Mouse (Mus musculus) 3134 (cell line): ENCODE data around the gene Gpbp1.
A peak's percentile ranks its signal among the peaks of the same experiment; 100 is the strongest.

Experiments
- DNase-seq: peaks from one replicate; pipeline ENCODE4 v3.0.0-alpha.2; 2011; ENCODE audit warnings: low spot score; ENCODE audit not compliant: insufficient read length; ENCODE audit errors: extremely low read depth

The Gpbp1 gene

DNA sequence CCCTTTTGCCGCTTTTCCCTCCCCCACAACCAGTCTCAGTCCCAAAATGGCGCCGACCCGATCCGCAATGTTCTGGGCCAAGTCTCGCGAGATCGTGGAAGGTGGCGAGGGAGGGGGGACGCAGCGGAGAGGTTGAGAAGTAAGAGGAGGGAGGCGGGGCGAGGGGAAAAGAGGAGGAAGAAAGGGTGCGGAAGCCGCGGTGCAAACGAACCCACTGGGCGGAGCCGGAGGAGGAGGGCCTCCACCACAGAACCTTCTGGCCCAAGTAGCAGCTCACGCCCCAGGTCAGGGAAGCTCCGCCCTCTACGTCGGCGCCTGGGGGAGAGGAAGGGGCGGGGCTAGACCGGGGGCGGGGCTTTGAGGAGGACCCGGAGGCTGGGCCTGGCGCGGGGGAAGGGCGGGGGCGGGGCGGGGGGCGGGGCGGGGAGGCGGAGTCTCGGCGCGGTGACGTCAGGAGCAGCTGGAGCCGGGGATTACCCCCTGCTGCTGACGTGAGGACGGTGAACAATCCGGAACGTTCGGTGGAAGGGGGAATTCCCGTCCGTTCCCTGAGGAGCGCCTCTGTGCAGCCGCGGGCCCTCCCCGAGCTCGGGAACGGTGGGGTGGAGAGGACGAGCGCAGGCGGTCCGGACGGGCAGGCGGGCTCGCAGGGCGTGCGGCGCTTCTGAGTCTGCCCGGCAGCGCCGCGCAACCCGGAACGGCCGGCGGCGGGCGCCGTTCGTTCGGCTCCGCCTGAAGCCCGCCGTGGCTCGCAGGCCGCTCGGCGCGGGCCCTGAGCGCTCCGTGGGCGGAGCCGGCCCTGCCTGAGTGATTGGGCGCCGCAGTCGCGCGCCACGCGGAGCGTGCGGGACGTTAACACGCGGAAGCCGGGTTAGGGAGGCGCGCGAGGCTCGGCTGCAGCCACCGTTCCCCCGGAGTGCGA, at the start of gene Gpbp1:
TSS of gene Gpbp1 (minus strand) at position 310 of the 922 bp plus-strand sequence.
- peak; percentile 97 for DNase-seq

DNA sequence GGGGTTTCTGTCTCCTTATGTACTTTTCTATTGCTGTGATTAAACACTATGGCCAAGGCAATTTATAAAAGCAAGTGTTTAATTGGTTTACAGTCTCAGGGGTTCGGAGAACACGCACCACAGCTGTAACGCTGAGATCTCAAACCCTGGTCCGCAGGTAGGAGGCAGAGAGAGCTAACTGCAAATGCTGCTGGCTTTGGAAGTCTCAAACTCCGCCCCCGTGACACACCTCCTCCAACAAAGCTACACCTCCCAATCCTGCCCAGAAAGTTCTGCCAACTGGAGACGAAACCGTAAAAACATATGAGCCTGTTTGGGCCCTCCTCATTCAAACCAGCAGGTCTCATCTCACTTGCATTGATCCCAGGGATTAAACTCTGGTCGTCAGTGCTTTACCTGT, 47.8 kb upstream of the Gpbp1 start:
- DNase-seq = no peak

DNA sequence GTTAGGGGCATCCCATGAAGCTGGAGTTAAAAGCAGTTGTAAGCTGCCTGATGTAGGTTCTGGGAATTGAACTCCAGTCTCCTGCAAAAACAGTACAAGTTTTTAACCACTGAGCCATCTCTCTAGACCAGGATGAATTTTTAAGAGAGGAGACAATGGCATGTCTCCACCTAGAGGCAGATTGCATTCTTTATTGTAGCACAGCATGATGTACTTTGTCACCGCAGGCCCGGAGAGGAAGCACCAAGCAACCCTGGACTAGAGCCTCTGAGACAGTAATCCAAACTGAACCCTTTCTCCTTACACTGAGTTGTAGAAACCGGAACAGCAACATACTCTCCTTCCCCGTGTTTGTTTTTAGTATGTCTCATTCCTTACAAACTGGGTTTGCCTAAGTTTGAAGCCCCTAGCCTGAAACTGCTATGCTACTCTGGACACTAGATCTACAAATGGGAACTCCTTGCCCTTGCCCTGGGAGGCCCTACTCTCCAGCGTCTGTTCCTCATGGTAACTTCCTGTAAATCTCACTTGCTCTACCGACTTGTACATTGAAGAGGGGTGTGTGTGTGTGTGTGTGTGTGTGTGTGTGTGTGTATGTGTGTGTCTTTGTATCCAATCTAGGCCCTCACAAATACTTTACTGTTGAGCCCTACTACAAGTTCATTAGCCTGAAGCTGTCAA, 46.4 kb upstream of the Gpbp1 start:
- no peak for DNase-seq

DNA sequence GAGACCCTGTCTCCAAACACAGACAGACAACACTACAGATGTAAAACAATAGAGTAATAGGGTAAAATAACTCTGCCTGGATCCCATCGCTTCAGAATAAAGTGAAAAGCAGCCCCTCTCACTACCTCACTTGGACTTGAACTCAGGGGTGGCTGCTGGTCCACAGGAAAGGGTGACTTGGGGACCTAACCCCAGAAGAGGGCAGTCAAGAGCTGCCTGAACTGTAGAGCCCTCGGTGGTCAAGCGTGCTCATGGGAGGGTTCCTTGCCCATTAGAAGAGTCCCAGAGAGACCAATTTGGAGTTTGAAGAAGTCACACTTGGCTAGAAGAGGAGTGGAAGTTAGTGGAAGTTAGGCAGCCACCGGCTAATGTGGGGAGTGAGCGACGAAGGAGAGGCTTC, 44.2 kb upstream of the Gpbp1 start:
- DNase-seq = no peak

DNA sequence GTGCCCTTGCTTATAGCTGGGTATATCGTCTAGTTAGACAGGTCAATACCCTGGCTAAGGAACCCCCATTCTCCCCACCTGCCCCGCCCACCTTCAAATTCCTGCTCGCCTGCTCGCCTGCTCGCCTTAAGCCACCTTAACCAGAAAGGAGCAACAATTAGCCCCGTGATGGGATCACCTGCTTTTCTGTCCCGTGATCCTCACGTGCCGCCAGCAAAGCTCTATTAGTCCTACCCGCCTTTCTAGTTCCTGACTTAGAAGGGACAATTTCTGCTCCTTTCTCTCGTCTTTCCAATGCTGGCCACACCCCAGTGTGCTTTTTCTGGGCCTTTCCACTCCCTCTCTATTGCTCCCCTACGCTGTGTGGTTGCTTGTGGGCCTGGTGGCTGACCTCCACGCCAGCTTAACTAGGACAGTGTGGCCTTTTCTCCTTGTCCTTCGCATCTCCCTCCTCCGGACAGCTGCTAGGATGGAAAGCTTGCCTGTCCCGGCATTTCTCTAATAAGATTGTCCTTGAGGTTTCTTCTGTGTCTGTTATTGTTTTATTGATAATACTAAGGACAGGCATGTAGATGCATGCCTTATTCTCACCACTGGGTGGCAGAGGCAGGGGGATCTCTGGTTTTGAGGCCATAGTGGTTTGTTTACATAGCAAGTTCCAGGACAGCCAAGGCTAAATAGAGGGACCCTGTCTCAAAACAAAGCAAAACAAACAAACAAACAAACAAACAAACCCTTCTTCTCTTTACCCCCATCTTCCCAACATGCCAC, 42.5 kb upstream of the Gpbp1 start:
- DNase-seq = no peak

GRCm38 (mm10) chr13:111531701-111532100, 41.8 kb upstream of the Gpbp1 start:
- no peak for DNase-seq

DNA sequence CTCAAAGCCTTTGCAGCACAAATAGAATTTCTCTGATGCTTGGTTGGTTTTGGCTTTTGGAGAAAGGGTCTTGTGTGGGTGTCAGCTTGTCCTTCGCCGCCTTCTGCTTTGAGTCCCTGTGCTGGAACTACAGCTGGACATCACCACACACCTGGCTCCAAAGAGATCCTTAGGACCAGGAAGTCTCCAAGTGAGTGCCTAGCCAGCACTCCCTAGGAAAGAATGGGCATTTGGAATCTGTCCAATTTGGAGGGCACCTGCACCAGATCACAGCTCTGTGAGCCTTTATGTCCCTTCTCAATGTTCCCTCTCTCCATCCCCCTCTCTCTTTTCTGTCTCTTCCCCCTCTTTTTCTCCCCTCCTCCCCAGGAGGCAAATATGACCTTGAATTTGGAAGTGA, 34.4 kb upstream of the Gpbp1 start:
- no peak for DNase-seq

DNA sequence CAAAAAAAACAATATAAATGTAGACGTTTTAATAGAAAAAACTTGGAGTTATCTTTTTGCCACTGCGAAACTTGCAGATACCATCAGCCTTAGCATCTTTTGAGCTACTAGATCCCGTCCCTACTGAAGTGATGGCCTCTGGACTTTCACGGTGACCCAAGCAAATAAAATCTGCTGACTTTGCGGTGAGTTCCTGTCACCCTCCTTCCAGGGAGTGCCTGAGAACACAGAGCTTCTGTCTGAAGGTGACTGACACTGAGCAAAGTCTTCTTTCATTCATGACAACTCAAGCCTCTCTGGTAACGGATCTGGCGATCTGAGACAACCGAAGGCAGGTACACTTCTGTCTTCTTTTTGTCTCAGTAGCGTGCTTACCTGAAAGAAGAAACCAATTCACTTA, 32.4 kb upstream of the Gpbp1 start:
- no peak for DNase-seq

DNA sequence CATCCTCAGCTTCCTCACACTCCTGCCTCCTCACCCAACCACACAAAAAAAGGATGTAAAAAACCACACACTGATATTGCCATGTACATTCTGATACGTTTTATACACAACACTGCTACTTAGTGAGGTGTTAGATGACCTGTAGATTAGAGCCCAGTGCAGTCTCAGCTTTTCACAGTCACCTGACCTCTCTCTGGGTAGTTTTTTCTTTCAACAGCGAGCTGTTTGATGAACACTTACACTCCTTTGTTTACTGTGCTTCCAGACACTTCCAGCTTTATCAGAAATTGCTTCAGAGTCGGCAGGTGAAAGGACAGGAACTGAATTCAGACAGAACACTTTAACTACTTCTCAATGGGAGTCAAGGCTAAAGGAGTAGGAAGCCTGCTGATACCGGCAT, 30.5 kb upstream of the Gpbp1 start:
- no peak for DNase-seq

DNA sequence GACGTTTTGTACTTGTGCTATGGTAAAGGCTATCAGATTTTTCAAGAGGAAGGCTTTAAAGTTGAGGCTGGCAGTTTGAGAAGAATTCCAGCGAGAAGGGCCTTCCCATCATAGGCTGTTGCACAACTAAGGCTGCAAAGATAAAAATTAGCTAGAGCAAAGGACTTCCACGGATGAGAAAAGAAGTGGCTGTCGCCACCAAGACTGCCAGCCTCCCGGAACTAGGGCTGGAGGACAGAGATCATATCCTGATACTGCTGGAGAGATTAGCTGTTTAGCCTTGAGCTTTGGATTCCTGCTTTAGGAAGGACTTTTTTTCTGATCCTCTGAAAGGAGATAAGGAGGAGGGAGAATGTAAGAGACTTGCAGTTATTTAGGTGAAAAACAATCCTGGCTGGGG, 28.4 kb upstream of the Gpbp1 start:
- no peak for DNase-seq

DNA sequence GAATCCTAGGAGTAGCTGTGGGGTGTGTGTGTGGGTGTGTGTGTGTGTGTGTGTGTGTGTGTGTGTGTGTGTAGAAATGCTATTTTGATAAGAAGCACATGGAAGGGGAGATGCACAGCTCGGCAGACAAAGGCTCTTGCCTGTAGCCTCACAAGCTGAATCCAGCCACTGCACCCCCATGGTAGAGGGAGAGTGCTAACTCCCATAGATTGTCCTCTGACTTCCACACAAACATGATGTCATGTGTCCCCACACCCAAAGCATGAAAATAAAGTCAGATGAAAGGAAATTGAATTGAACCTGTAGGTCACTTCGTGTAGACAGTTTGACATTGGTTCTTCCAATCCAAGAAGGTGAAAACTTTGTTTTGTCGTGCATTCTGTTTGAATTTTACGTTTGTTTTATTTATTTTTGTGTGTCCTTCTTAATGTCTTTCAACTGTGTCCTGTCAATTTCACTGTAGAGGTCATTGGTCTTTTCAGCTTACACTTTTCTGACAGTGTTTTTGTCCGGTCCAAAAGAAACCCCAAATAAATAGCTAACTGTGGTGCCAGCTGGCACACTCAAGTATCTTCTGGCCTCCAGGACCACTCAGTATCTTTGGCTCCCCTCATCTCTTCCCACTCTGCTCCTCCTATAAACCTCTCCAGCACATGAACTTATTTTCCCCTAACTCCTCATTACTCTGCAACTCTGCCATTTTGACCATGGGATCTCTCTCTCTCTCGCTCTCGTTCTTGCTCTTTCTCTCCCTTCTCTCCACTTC, 26.7 kb upstream of the Gpbp1 start:
- DNase-seq = no peak

- no peak for DNase-seq
Measured at GRCm38 (mm10) chr13:111509385-111509784, 19.5 kb upstream of the Gpbp1 start.

GRCm38 (mm10) chr13:111508645-111509044, 18.7 kb upstream of the Gpbp1 start:
- no peak for DNase-seq

DNA sequence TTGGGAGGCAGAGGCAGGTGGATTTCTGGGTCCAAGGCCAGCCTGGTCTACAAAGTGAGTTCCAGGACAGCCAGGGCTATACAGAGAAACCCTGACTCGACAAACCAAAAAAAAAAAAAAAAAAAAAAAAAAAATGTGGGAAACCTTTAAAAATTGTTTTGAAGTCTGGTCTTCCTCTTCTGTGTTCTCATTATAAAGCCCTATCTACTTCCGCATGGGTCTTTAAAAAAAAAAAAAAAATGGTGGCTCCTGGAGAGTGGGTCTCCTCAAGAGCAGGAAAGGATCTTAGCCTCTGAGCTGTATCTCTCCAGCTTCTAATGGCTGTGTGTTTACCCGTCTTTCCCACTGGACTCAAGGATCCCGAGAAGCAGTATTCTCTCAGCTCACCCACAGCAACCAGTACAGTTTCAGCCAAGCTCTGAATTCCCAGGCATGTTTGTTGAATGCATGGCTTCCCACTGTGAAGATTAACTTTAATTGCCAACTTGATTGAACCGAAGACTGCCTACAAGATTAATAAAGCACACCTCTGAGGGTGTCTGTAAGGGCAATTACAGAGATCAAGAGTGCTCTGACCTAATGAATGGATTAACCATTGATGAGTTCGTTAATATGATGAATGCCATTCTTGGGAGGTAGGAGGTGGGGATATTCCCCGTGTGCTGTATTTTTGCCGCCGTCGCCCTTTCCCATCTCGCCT, 4.6 kb upstream of the Gpbp1 start:
- DNase-seq = no peak

- DNase-seq = no peak
Measured at GRCm38 (mm10) chr13:111491046-111491756, 1.3 kb upstream of the Gpbp1 start.

- no peak for DNase-seq
Measured at GRCm38 (mm10) chr13:111489502-111489801, 459 bp downstream of the Gpbp1 start.

DNA sequence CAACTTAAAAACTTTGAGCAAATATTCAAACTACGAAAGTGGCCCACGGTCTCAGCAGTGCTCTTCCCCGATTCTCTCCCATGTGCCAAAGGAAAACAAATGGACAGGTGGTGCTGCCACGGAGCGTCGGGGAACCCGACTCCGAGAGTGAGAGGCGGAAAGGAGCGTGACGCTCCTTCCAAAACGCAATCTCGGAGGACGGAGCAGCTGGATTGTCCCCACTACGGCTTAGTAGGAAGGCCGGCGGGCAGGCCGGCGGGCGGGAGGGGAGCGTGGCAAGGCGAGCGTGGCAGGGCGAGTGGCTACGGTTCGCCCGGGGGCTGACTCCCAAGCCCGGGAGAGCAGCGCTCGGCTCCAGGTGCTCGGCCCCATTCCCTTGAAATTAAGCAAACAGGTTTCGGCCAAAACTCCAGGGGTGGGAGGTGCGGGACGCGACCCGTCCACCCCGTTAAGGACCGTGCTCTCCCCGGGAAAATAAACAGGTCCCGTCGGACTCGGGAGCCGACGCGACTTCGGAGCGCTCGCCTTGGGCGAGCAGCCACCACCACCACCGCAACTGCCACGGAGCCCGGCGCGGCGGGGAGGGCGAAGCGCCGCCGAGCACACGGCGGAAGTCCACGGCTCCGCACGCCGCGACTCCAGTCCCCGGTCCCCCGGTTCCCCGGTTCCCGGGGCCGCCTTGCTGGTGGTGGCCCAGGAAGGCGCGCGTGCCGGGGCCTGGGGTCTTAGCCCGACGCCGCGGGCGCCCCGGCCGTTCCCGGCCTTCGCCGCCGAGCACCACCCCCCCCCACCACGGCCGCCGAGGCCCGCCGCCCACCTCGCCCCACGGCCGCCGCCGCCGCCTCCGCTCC, 1.0 kb downstream of the Gpbp1 start:
- peak; percentile 58 for DNase-seq

GRCm38 (mm10) chr13:111477695-111478094, 12.2 kb downstream of the Gpbp1 start:
- no peak for DNase-seq
